Mouse (Mus musculus) CH12.LX (cell line): ENCODE measurements at regions not wholly inside any gene's neighbourhood (a gene's known extent, or its start where the extent isn't known, plus 50 kb on each side); places are given as distances from the start of the nearest gene placed in this dataset.

Source experiments
- JUND ChIP-seq: conservative IDR thresholded peaks from 2 replicates; pipeline ENCODE4 v1.6.1; 2011; ENCODE audit warnings: low read depth, low read length, improper control_type of control experiment
- POLR2AphosphoS2 ChIP-seq: IDR thresholded peaks from 2 replicates; pipeline ENCODE4 v1.6.1; 2011; ENCODE audit warnings: low read depth, low read length, improper control_type of control experiment

DNA sequence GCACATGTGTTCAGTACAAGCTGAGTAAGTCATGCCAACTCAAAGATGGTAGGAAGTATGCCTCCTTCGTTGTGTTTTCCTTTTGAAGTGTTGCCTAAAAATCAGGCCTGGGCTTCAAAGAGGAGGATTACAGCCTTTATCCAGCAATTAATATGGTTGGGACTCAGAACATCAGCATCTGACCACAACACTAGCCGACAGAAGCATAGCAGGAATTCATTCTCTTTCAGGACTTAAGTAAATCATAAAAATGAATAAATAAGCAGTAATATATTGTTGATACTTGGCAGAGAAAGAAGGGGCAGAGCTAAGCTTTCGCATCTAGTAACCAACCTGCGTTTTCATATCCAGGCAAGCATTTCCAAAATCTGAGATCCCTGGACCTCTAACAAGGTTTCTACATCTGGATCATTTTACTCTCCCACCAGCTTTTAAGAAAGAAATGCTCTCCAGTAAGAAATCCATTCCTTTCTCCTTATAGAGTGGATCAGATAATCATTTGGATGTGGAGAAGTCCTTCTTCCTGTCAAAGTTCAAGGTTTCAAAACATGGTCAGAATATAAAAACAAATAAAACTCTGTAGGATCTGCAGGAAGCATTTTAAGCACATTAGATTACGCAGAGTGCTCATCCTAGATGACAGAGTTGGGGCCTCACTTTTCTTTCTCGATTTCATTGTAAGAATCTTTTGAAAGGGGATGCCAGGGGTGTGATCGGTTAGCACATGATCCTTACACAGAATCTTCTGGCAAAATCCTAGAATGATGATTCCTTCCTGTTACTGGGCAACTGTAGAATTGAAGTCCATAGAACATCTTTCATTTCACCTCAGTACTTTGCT is 230.6 kb upstream of the Zic4 start:
- TF ChIP-seq POLR2AphosphoS2 (no peak), JUND (no peak)
